Mouse (Mus musculus) forebrain, embryonic 14.5 days (tissue): ENCODE results near the gene Slc25a5. TPM values are rescaled to one million over a fixed set of nuclear protein-coding genes. Genes with fewer than 3 reads are reported as not detected.

Experiments
- ATAC-seq: fragments of 200-750 bp; cut with Nextera tagmentation; 2 replicates; pipeline ENCODE4 v1.8.0; 2017; ENCODE audit warnings: mild to moderate bottlenecking, moderate library complexity
- DNase-seq: peaks from one replicate; pipeline ENCODE4 v3.0.0-alpha.2; 2015; ENCODE audit warnings: low spot score
- H3K27ac ChIP-seq: fragments of 300-500 bp; sonication (generic); 2 replicates; pipeline ENCODE4 v1.5.1; 2014; ENCODE audit warnings: low read depth, mild to moderate bottlenecking, control low read depth, low read length, moderate library complexity
- H3K27me3 ChIP-seq: fragments of 300-500 bp; sonication (generic); replicated peaks from 2 replicates; pipeline ENCODE4 v1.6.1; 2014; ENCODE audit warnings: low read length, control low read depth, mixed read lengths; ENCODE audit not compliant: control insufficient read depth, insufficient read depth
- H3K36me3 ChIP-seq: fragments of 300-500 bp; sonication (generic); 2 replicates; pipeline ENCODE4 v1.6.1; 2014; ENCODE audit warnings: low read length, control low read depth; ENCODE audit not compliant: control insufficient read depth, insufficient read depth
- H3K4me1 ChIP-seq: fragments of 300-500 bp; sonication (generic); 2 replicates; pipeline ENCODE4 v1.6.1; 2014; ENCODE audit warnings: antibody characterized with exemption, low read length, control low read depth; ENCODE audit not compliant: control insufficient read depth, insufficient read depth
- H3K4me2 ChIP-seq: fragments of 300-500 bp; sonication (generic); 2 replicates; pipeline ENCODE4 v1.6.1; 2014; ENCODE audit warnings: mild to moderate bottlenecking, control low read depth, low read length
- H3K4me3 ChIP-seq: fragments of 300-500 bp; sonication (generic); 2 replicates; pipeline ENCODE4 v1.5.1; 2014; ENCODE audit warnings: low read depth, low read length, control low read depth
- H3K9ac ChIP-seq: fragments of 300-500 bp; sonication (generic); 2 replicates; pipeline ENCODE4 v1.6.1; 2014; ENCODE audit warnings: mild to moderate bottlenecking, low read length, control low read depth, moderate library complexity
- H3K9me3 ChIP-seq: fragments of 300-500 bp; sonication (generic); replicated peaks from 2 replicates; pipeline ENCODE4 v1.6.1; 2016; ENCODE audit warnings: low read length, control low read depth, mixed read lengths; ENCODE audit not compliant: control insufficient read depth
- WGBS: fragments of 180-500 bp; shearing (Covaris S2); extraction: QIAGEN DNeasy Blood & Tissue Kit; methylation state at CpG from one replicate; pipeline ENCODE4 v1.1.7; 2014; 5-methylcytosine and 5-hydroxymethylcytosine counted together
- polyA plus RNA-seq: library from polyadenylated mRNA; unstranded; fragments of >200 nt; fragmentation: Nextera tagmentation; extraction: Ambion mirVana; gene quantifications from 2 replicates; pipeline ENCODE4 v1.2.1, GENCODE M21; 2014

The Slc25a5 gene
- polyA plus RNA-seq, 1 experiment from 2014 or later = 711 TPM

- no peaks in the 10 kb centered on the region for H3K9me3 ChIP-seq
- no peak overlapping the region for H3K4me3 ChIP-seq
- no peak overlapping the region for H3K9ac ChIP-seq
- H3K4me2 ChIP-seq = no peak overlapping the region
- no peak overlapping the region for H3K27ac ChIP-seq
- no peaks in the 10 kb centered on the region for H3K36me3 ChIP-seq
- no peak for DNase-seq
- no peaks in the 10 kb centered on the region for H3K4me1 ChIP-seq
- no peaks in the 10 kb centered on the region for H3K27me3 ChIP-seq
- no peak for ATAC-seq
- WGBS = 74% methylated on average over 7 of the region's 7 CpGs
Measured at GRCm38 (mm10) chrX:36839391-36839790, 43.9 kb downstream of the Slc25a5 start.

- Histone ChIP-seq H3K4me3 (no peak overlapping the region), H3K9ac (no peak overlapping the region), H3K4me2 (no peak overlapping the region), H3K27ac (no peak overlapping the region), H3K9me3 (no peaks in the 10 kb centered on the region), H3K4me1 (no peaks in the 10 kb centered on the region), H3K36me3 (no peaks in the 10 kb centered on the region), H3K27me3 (no peaks in the 10 kb centered on the region)
- DNase-seq = no peak
- 91% methylated on average over 6 of the region's 6 CpGs for WGBS
- ATAC-seq = no peak
Measured at GRCm38 (mm10) chrX:36841698-36842097, 46.2 kb downstream of the Slc25a5 start.

DNA sequence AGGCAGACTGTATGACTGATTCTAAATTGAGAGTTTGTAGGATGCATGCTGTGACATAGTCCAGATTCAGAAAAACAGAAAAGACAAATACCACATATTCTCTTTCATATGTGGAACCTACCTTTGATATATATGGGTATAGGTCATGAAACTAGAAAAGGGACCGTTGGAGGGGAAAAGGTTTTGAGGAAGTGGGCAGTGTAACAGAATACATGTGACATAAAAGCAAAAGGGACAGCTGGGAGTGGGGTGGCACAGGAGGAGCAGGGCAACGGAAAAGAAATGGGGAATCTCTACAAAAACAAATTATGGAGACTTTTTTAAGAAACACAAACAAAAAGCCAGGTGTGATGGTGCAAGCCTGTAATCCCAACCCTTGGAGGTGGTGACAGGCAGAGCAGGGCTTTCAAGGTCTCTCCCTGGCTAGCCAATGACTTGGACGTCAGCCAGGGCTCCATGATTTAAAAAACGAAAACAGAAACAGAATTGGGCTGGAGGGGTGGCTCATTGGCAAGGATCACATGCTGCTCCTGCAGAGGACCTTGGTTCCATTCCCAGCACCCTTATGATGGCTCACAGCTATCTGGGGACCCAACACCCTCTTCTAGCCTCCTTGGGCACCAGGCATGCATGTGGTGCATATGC lies 48.0 kb downstream of the Slc25a5 start:
- Histone ChIP-seq H3K9ac (no peak overlapping the region), H3K9me3 (no peaks in the 10 kb centered on the region), H3K4me3 (no peak overlapping the region), H3K27ac (no peak overlapping the region), H3K4me2 (no peak overlapping the region), H3K27me3 (no peaks in the 10 kb centered on the region), H3K36me3 (no peaks in the 10 kb centered on the region), H3K4me1 (no peaks in the 10 kb centered on the region)
- DNase-seq (no peak), ATAC-seq (no peak)
- WGBS = 73% methylated on average over 4 of the region's 4 CpGs

- Histone ChIP-seq H3K9me3 (no peaks in the 10 kb centered on the region), H3K9ac (no peak overlapping the region), H3K27ac (no peak overlapping the region), H3K27me3 (no peaks in the 10 kb centered on the region), H3K4me2 (no peak overlapping the region), H3K36me3 (no peaks in the 10 kb centered on the region), H3K4me1 (no peaks in the 10 kb centered on the region), H3K4me3 (no peak overlapping the region)
- 71% methylated on average over 1 of the region's 1 CpGs for WGBS
- no peak for ATAC-seq
- no peak for DNase-seq
Measured at GRCm38 (mm10) chrX:36847152-36847551, 51.7 kb downstream of the Slc25a5 start.

Other genes starting within 250 kb of the Slc25a5 start
- gene Pgrmc1, start 197.4 kb upstream of the Slc25a5 start, polyA plus RNA-seq = 583 and 650 TPM in 2 replicates
- gene Akap17b, start 150.3 kb upstream of the Slc25a5 start, polyA plus RNA-seq = 3.6 and 4.1 TPM in 2 replicates
- 0.40 and 0.51 TPM in 2 replicates for gene Slc25a43, start 52.0 kb upstream of the Slc25a5 start, polyA plus RNA-seq
- 130 and 144 TPM in 2 replicates for gene Ube2a, start 78.2 kb downstream of the Slc25a5 start, polyA plus RNA-seq
- 23.9 and 24.5 TPM in 2 replicates for gene C330007P06Rik, start 78.5 kb downstream of the Slc25a5 start, polyA plus RNA-seq
- gene Nkrf, start 107.2 kb downstream of the Slc25a5 start, polyA plus RNA-seq = 13.1 and 16.3 TPM in 2 replicates
- gene Sept6, start 196.1 kb downstream of the Slc25a5 start, polyA plus RNA-seq = 49.3 and 60.5 TPM in 2 replicates